Mouse (Mus musculus) left cerebral cortex, adult 2 months (tissue): ENCODE data around the gene Slc24a2. TPM values are rescaled to one million over a fixed set of nuclear protein-coding genes. Genes with fewer than 3 reads are reported as not detected.

Source experiments
- DNase-seq, 2 experiments: peaks; one replicate each; pipeline ENCODE4 v3.0.0; 2021 to 2022; ENCODE audit warnings: low spot score in 2 of 2, mixed read lengths in 1 of 2; ENCODE audit errors: extremely low spot score in 1 of 2
- H3K27ac ChIP-seq: fragments of 200-600 bp; 2 replicates; pipeline ENCODE4 v1.8.1; 2022
- H3K4me3 ChIP-seq: fragments of 200-600 bp; 2 replicates; pipeline ENCODE4 v1.8.1; 2022
- CTCF ChIP-seq: fragments of 200-600 bp; IDR thresholded peaks from 2 replicates; pipeline ENCODE4 v1.8.1; 2022; ENCODE audit warnings: antibody characterized with exemption, mild to moderate bottlenecking, moderate library complexity
- intact Hi-C: fragments of 180-260 bp; cut with DNase I; formaldehyde crosslinking; loops from one replicate; pipeline ENCODE4 v1.15.1; 2025
- total RNA-seq, 2 experiments: library from RNA; stranded (reverse); gene quantifications; 2 replicates each; pipeline ENCODE4 v1.2.3; 2021

Gene Slc24a2
- total RNA-seq, 2 experiments from 2014 or later: 313 to 328 TPM

GRCm38 (mm10) chr4:86936217-86936616 is 294.1 kb downstream of the Slc24a2 start:
- H3K4me3 ChIP-seq: no peak overlapping the region

More at GRCm38 (mm10) chr4:86936217-86936616, 294.1 kb downstream of the Slc24a2 start:
- intact Hi-C loops: no loop called here
- TF ChIP-seq CTCF: no peak
- no peak overlapping the region for H3K27ac ChIP-seq
- no peak for DNase-seq
